Mouse (Mus musculus) neural tube, embryonic 11.5 days (tissue): ENCODE data around the gene Rab1a. TPM values are rescaled to one million over a fixed set of nuclear protein-coding genes. Genes with fewer than 3 reads are reported as not detected.

Experiments
- ATAC-seq: fragments of 200-750 bp; cut with Nextera tagmentation; 2 replicates; pipeline ENCODE4 v1.8.0; 2017; ENCODE audit warnings: moderate number of reproducible peaks, mild to moderate bottlenecking, moderate TSS enrichment, moderate library complexity; ENCODE audit not compliant: insufficient read depth, low FRiP score, low TSS enrichment
- DNase-seq: peaks from one replicate; pipeline ENCODE4 v3.0.0-alpha.2; 2015; ENCODE audit warnings: low spot score
- H3K27ac ChIP-seq: fragments of 300-500 bp; sonication (generic); 2 replicates; pipeline ENCODE4 v1.5.1; 2014; ENCODE audit warnings: low read depth, mild to moderate bottlenecking, low read length
- H3K27me3 ChIP-seq: fragments of 300-500 bp; sonication (generic); 2 replicates; pipeline ENCODE4 v1.6.1; 2014; ENCODE audit warnings: mild to moderate bottlenecking, low read length, mixed read lengths; ENCODE audit not compliant: control insufficient read depth, insufficient read depth
- H3K36me3 ChIP-seq: fragments of 300-500 bp; sonication (generic); 2 replicates; pipeline ENCODE4 v1.6.1; 2014; ENCODE audit warnings: mild to moderate bottlenecking, low read length, moderate library complexity, mixed read lengths; ENCODE audit not compliant: control insufficient read depth, insufficient read depth
- H3K4me1 ChIP-seq: fragments of 300-500 bp; sonication (generic); 2 replicates; pipeline ENCODE4 v1.6.1; 2014; ENCODE audit warnings: low read length, mixed read lengths; ENCODE audit not compliant: control insufficient read depth, insufficient read depth
- H3K4me2 ChIP-seq: fragments of 300-500 bp; sonication (generic); 2 replicates; pipeline ENCODE4 v1.6.1; 2014; ENCODE audit warnings: low read depth, mild to moderate bottlenecking, moderate library complexity
- H3K4me3 ChIP-seq: fragments of 300-500 bp; sonication (generic); 2 replicates; pipeline ENCODE4 v1.5.1; 2014; ENCODE audit warnings: low read depth, low read length
- H3K9ac ChIP-seq: fragments of 300-500 bp; sonication (generic); 2 replicates; pipeline ENCODE4 v1.6.1; 2014; ENCODE audit warnings: mild to moderate bottlenecking, low read length
- H3K9me3 ChIP-seq: fragments of 300-500 bp; sonication (generic); 2 replicates; pipeline ENCODE4 v1.6.1; 2016; ENCODE audit warnings: low read length; ENCODE audit not compliant: control insufficient read depth
- WGBS: fragments of 180-500 bp; shearing (Covaris S2); extraction: QIAGEN DNeasy Blood & Tissue Kit; methylation state at CpG from one replicate; pipeline ENCODE4 v1.1.7; 2014; 5-methylcytosine and 5-hydroxymethylcytosine counted together
- polyA plus RNA-seq: library from polyadenylated mRNA; unstranded; fragments of >200 nt; fragmentation: Nextera tagmentation; extraction: Ambion mirVana; gene quantifications from 2 replicates; pipeline ENCODE4 v1.2.1, GENCODE M21; 2014

Rab1a gene
- polyA plus RNA-seq, 1 experiment from 2014 or later: 253 TPM

- Histone ChIP-seq H3K4me2 (no peak overlapping the region), H3K36me3 (no peaks in the 10 kb centered on the region), H3K27me3 (no peaks in the 10 kb centered on the region), H3K4me3 (no peak overlapping the region), H3K9ac (no peak overlapping the region), H3K27ac (no peak overlapping the region), H3K9me3 (no peaks in the 10 kb centered on the region), H3K4me1 (no peaks in the 10 kb centered on the region)
- WGBS: 69% methylated on average over 2 of the region's 2 CpGs
- ATAC-seq: no peak
- no peak for DNase-seq
Measured at GRCm38 (mm10) chr11:20275974-20276373, 74.7 kb downstream of the Rab1a start.

Other genes with a start within 250 kb of the Rab1a start
- 75.1 and 78.0 TPM in 2 replicates for gene Actr2, start 88.5 kb upstream of the Rab1a start, polyA plus RNA-seq
- gene Cep68, start 48.0 kb downstream of the Rab1a start, polyA plus RNA-seq: 33.5 and 35.3 TPM in 2 replicates
- 21.2 and 22.9 TPM in 2 replicates for gene Slc1a4, start 131.3 kb downstream of the Rab1a start, polyA plus RNA-seq